Mouse (Mus musculus): ENCODE data around the gene Impdh1. TPM values are rescaled to one million over a fixed set of nuclear protein-coding genes. Genes with fewer than 3 reads are reported as not detected.
"Not testable (repeated sequence)": the region's sequence is repeated elsewhere in the genome, so short reads cannot be mapped to it uniquely, and the experiment has no call there.

Impdh1 gene
- polyA plus RNA-seq, 1 experiment from 2014 or later: 39.7 TPM

GRCm38 (mm10) chr6:29164314-29165244 is 51.6 kb downstream of the Impdh1 start, which contains the start of gene Rbm28:
Rbm28 (minus strand) TSS chr6:29165006.
- Histone ChIP-seq H3K9ac (ENCODE audit: low read depth, low read length) (peak within 1 kb of the TSS; percentile 77), H3K4me3 (ENCODE audit: low read length) (peak within 1 kb of the TSS; percentile 76), H3K4me1 (ENCODE audit: control insufficient read depth, insufficient read depth, low read length) (no peaks in the 10 kb centered on the region), H3K9me3 (ENCODE audit: control insufficient read depth, low read length) (no peaks in the 10 kb centered on the region), H3K4me2 (ENCODE audit: low read depth, low read length) (peak within 1 kb of the TSS; percentile 74), H3K36me3 (ENCODE audit: control insufficient read depth, insufficient read depth, low read length) (no peaks in the 10 kb centered on the region), H3K27me3 (replicated peaks; ENCODE audit: control insufficient read depth, insufficient read depth, low read length) (peaks cover 16% of the 10 kb centered on the region), H3K27ac (ENCODE audit: low read length) (peak within 1 kb of the TSS; percentile 71)
- WGBS: 7% methylated on average over 42 of the region's 42 CpGs
- peak; percentile 85 for ATAC-seq

DNA sequence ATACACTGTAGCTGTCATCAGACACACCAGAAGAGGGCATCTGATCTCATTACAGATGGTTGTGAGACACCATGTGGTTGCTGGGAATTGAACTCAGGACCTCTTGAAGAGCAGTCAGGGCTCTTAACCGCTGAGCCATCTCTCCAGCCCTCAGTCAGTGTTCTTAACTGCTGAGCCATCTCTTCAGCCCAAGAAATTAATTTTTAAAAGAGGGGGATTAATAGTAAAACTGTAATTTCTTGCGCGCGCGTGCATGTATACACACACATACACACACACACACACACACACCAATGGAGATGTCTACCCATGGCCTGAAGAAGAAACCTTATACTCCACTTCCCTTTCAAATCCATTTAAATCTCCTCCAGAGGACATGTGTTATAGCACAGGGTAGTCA is 54.9 kb downstream of the Impdh1 start:
- 97% methylated on average over 5 of the region's 5 CpGs for WGBS
- H3K27me3 ChIP-seq (replicated peaks; ENCODE audit: control insufficient read depth, insufficient read depth, low read length); H3K4me2 ChIP-seq (ENCODE audit: low read depth, low read length); H3K9me3 ChIP-seq (ENCODE audit: control insufficient read depth, low read length); H3K9ac ChIP-seq (ENCODE audit: low read depth, low read length); ATAC-seq; H3K4me3 ChIP-seq (ENCODE audit: low read length); H3K4me1 ChIP-seq (ENCODE audit: control insufficient read depth, insufficient read depth, low read length); H3K36me3 ChIP-seq (ENCODE audit: control insufficient read depth, insufficient read depth, low read length); H3K27ac ChIP-seq (ENCODE audit: low read length): not testable (repeated sequence)

DNA sequence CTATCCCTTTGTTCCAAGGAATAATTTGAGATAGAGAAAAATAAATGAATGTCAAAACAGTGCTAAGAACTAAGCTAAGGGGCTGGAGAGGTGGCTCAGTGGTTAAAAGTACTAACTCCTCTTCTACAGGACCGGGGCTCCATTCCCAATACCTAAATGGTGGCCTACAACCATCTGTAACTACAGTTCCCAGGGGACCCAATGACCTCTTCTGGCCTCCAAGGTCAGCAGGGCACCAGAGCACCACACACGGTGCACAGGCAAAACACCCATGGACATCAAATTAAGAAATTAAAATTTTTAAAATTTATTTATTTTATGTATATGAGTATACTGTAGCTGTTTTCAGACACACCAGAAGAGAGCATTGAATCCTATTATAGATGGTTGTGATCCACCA is 55.4 kb downstream of the Impdh1 start:
- H3K4me3 ChIP-seq (ENCODE audit: low read length): no peak overlapping the region
- no peaks in the 10 kb centered on the region for H3K27me3 ChIP-seq (replicated peaks; ENCODE audit: control insufficient read depth, insufficient read depth, low read length)
- H3K9me3 ChIP-seq (ENCODE audit: control insufficient read depth, low read length): no peaks in the 10 kb centered on the region
- no peak overlapping the region for H3K9ac ChIP-seq (ENCODE audit: low read depth, low read length)
- WGBS: 91% methylated on average over 2 of the region's 2 CpGs
- no peak overlapping the region for H3K27ac ChIP-seq (ENCODE audit: low read length)
- no peaks in the 10 kb centered on the region for H3K36me3 ChIP-seq (ENCODE audit: control insufficient read depth, insufficient read depth, low read length)
- no peaks in the 10 kb centered on the region for H3K4me1 ChIP-seq (ENCODE audit: control insufficient read depth, insufficient read depth, low read length)
- no peak for ATAC-seq
- H3K4me2 ChIP-seq (ENCODE audit: low read depth, low read length): no peak overlapping the region

GRCm38 (mm10) chr6:29156326-29156725 is 59.8 kb downstream of the Impdh1 start:
- no peak for ATAC-seq
- WGBS: 92% methylated on average over 5 of the region's 5 CpGs
- Histone ChIP-seq H3K4me3 (ENCODE audit: low read length) (no peak overlapping the region), H3K9me3 (ENCODE audit: control insufficient read depth, low read length) (no peaks in the 10 kb centered on the region), H3K4me2 (ENCODE audit: low read depth, low read length) (no peak overlapping the region), H3K36me3 (ENCODE audit: control insufficient read depth, insufficient read depth, low read length) (0 out of 2 replicates have a peak, but pooled peaks cover 5% of the 10 kb centered on the region), H3K27me3 (replicated peaks; ENCODE audit: control insufficient read depth, insufficient read depth, low read length) (no peaks in the 10 kb centered on the region), H3K27ac (ENCODE audit: low read length) (no peak overlapping the region), H3K9ac (ENCODE audit: low read depth, low read length) (no peak overlapping the region), H3K4me1 (ENCODE audit: control insufficient read depth, insufficient read depth, low read length) (no peaks in the 10 kb centered on the region)

Small RNA genes lying within 50 kb of the gene (microRNA-seq; reads per million reads assigned to microRNA genes)
- gene Gm24303: not detected

Other genes starting within 250 kb of the Impdh1 start
- not detected in 2 replicates for gene Lep, start 156.1 kb downstream of the Impdh1 start, polyA plus RNA-seq (2015; fragmentation: Nextera tagmentation; extraction: Ambion mirVana)
- gene Rbm28, start 51.4 kb downstream of the Impdh1 start, polyA plus RNA-seq (2015; fragmentation: Nextera tagmentation; extraction: Ambion mirVana): 23.5 and 25.5 TPM in 2 replicates
- gene Prrt4, start 36.8 kb downstream of the Impdh1 start, polyA plus RNA-seq (2015; fragmentation: Nextera tagmentation; extraction: Ambion mirVana): 0.23 and 0.27 TPM in 2 replicates
- gene Hilpda, start 56.1 kb upstream of the Impdh1 start, polyA plus RNA-seq (2015; fragmentation: Nextera tagmentation; extraction: Ambion mirVana): 27.0 and 27.8 TPM in 2 replicates
- gene Fam71f2, start 63.2 kb upstream of the Impdh1 start, polyA plus RNA-seq (2015; fragmentation: Nextera tagmentation; extraction: Ambion mirVana): 0.13 and 0.29 TPM in 2 replicates
- gene Fam71f1, start 102.8 kb upstream of the Impdh1 start, polyA plus RNA-seq (2015; fragmentation: Nextera tagmentation; extraction: Ambion mirVana): not detected in 2 replicates
- gene Calu, start 131.7 kb upstream of the Impdh1 start, polyA plus RNA-seq (2015; fragmentation: Nextera tagmentation; extraction: Ambion mirVana): 276 and 282 TPM in 2 replicates
- gene Opn1sw, start 172.1 kb upstream of the Impdh1 start, polyA plus RNA-seq (2015; fragmentation: Nextera tagmentation; extraction: Ambion mirVana): 0.27 and 0.40 TPM in 2 replicates
- 5.5 and 6.5 TPM in 2 replicates for gene Ccdc136, start 179.9 kb upstream of the Impdh1 start, polyA plus RNA-seq (2015; fragmentation: Nextera tagmentation; extraction: Ambion mirVana)
- 6.1 and 7.3 TPM in 2 replicates for gene Flnc, start 216.9 kb upstream of the Impdh1 start, polyA plus RNA-seq (2015; fragmentation: Nextera tagmentation; extraction: Ambion mirVana)